Mouse (Mus musculus) heart, postnatal 0 days (tissue): ENCODE data around the gene Lrcol1. TPM values are rescaled to one million over a fixed set of nuclear protein-coding genes. Genes with fewer than 3 reads are reported as not detected.

ENCODE experiments used
- ATAC-seq: fragments of 200-750 bp; cut with Nextera tagmentation; 2 replicates; pipeline ENCODE4 v1.8.0; 2017; ENCODE audit warnings: low read depth, moderate number of reproducible peaks, moderate library complexity; ENCODE audit not compliant: insufficient read depth
- DNase-seq: peaks from one replicate; pipeline ENCODE4 v3.0.0-alpha.2; 2016; ENCODE audit warnings: low spot score
- H3K27ac ChIP-seq: fragments of 300-500 bp; sonication (generic); 2 replicates; pipeline ENCODE4 v1.5.1; 2014; ENCODE audit warnings: low read depth, mild to moderate bottlenecking
- H3K27me3 ChIP-seq: fragments of 300-500 bp; sonication (generic); 2 replicates; pipeline ENCODE4 v1.6.1; 2014; ENCODE audit warnings: low read length, mixed read lengths; ENCODE audit not compliant: control insufficient read depth, insufficient read depth
- H3K36me3 ChIP-seq: fragments of 300-500 bp; sonication (generic); replicated peaks from 2 replicates; pipeline ENCODE4 v1.6.1; 2014; ENCODE audit warnings: low read length, mixed read lengths; ENCODE audit not compliant: control insufficient read depth, insufficient read depth
- H3K4me1 ChIP-seq: fragments of 300-500 bp; sonication (generic); 2 replicates; pipeline ENCODE4 v1.6.1; 2014; ENCODE audit warnings: antibody characterized with exemption; ENCODE audit not compliant: control insufficient read depth, insufficient read depth
- H3K4me2 ChIP-seq: fragments of 300-500 bp; sonication (generic); 2 replicates; pipeline ENCODE4 v1.6.1; 2014; ENCODE audit warnings: low read depth, mild to moderate bottlenecking, low read length, moderate library complexity
- H3K4me3 ChIP-seq: fragments of 300-500 bp; sonication (generic); 2 replicates; pipeline ENCODE4 v1.5.1; 2014; ENCODE audit warnings: low read depth, low read length
- H3K9ac ChIP-seq: fragments of 300-500 bp; sonication (generic); replicated peaks from 2 replicates; pipeline ENCODE4 v1.6.1; 2014; ENCODE audit warnings: low read depth, low read length, mixed read lengths
- H3K9me3 ChIP-seq: fragments of 300-500 bp; sonication (generic); replicated peaks from 2 replicates; pipeline ENCODE4 v1.6.1; 2016; ENCODE audit warnings: low read length; ENCODE audit not compliant: control insufficient read depth
- CTCF ChIP-seq: IDR thresholded peaks from 2 replicates; pipeline ENCODE4 v1.5.1; 2016; ENCODE audit warnings: antibody characterized with exemption, control low read depth, low read depth
- EP300 ChIP-seq: IDR thresholded peaks from 2 replicates; pipeline ENCODE4 v1.6.1; 2016; ENCODE audit warnings: antibody characterized with exemption, low read depth
- WGBS: fragments of 180-500 bp; shearing (Covaris S2); extraction: QIAGEN DNeasy Blood & Tissue Kit; methylation state at CpG from one replicate; pipeline ENCODE4 v1.1.7; 2014; 5-methylcytosine and 5-hydroxymethylcytosine counted together
- polyA plus RNA-seq: library from polyadenylated mRNA; unstranded; fragments of >200 nt; fragmentation: Nextera tagmentation; extraction: Ambion mirVana; gene quantifications from 2 replicates; pipeline ENCODE4 v1.2.1, GENCODE M21; 2015
- total RNA-seq: library from RNA; depleted of rRNA; stranded (reverse); fragments of >200 nt; gene quantifications from 2 replicates; pipeline ENCODE4 v1.2.3, GENCODE M21; 2014; ENCODE audit warnings: low replicate concordance

The Lrcol1 gene
- total and polyA plus RNA-seq, 2 experiments from 2014 or later = not detected

DNA sequence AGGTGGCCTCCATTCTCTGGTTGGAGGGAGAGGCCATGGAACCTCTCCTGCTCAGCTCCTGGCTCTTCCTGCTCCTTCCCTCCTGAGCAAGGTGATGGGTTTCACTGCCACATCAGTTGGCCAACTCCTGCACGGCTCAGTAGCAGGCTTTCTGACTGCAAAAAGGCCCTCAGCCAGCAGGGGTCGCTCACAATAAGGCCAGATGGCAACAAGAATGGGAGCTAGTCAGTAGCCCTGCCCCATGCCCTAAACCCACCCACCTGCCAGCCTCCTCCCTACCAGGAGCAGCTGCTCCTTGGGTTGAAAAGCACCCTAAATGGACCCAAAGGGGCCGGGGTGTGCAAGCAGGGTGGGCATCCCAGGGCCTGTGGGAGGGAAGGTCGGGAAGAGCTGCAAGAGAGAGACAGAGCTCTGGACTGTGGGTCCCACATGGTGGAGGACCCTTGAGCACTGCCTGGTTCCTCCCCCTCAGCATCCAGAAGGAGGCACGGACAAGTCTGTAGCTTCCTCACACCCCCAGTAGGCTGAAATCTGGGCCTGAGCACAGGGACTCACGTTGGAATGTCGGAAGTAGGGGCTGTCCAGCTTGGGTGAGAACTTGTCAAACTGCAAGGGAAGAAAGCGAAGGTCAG is 32.4 kb downstream of the Lrcol1 start:
- H3K9ac ChIP-seq = no peak overlapping the region
- H3K27ac ChIP-seq = no peak overlapping the region
- DNase-seq = peak; percentile 35
- no peak for TF ChIP-seq EP300
- TF ChIP-seq CTCF = peak; percentile 83
- H3K9me3 ChIP-seq = no peaks in the 10 kb centered on the region
- WGBS = 63% methylated on average over 8 of the region's 8 CpGs
- H3K36me3 ChIP-seq = peaks cover 56% of the 10 kb centered on the region
- no peaks in the 10 kb centered on the region for H3K4me1 ChIP-seq
- no peaks in the 10 kb centered on the region for H3K27me3 ChIP-seq
- H3K4me3 ChIP-seq = no peak overlapping the region
- peak; percentile 21; the same call in 1 of the 2 replicates for ATAC-seq
- H3K4me2 ChIP-seq = no peak overlapping the region

- DNase-seq (no peak), ATAC-seq (peak; percentile 30; the same call in 1 of the 2 replicates)
- no peak overlapping the region for H3K4me3 ChIP-seq
- H3K4me2 ChIP-seq = no peak overlapping the region
- 51% methylated on average over 19 of the region's 20 CpGs for WGBS
- H3K36me3 ChIP-seq = peaks cover 53% of the 10 kb centered on the region
- H3K27me3 ChIP-seq = no peaks in the 10 kb centered on the region
- no peak overlapping the region for H3K27ac ChIP-seq
- no peaks in the 10 kb centered on the region for H3K9me3 ChIP-seq
- no peak overlapping the region for H3K9ac ChIP-seq
- no peaks in the 10 kb centered on the region for H3K4me1 ChIP-seq
- no peak for TF ChIP-seq EP300
- no peak for TF ChIP-seq CTCF
Observed at GRCm38 (mm10) chr5:110378181-110378583, 33.7 kb downstream of the Lrcol1 start.

DNA sequence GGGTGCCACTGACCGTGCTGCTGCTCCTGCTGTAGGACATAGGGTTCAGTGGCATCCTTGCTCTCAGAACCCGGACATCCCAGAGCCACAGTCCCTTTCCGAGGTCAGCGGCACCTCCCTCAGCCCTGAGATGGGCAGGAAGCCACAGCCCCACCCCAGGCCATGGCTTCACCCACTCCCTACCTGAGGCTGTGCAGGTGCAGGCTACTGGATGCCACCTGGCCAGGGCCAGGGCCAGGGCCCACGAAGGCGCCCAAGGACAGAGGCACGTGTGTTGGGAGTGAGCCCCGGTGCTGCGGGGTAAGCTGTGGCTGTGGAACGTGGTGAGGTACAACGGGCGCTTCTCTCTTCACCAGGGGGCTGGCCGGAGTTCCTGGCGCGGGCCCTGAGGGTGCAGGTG is 34.6 kb downstream of the Lrcol1 start:
- TF ChIP-seq CTCF (no peak), EP300 (no peak)
- Histone ChIP-seq H3K9me3 (no peaks in the 10 kb centered on the region), H3K36me3 (peaks cover 44% of the 10 kb centered on the region), H3K27me3 (no peaks in the 10 kb centered on the region), H3K4me1 (no peaks in the 10 kb centered on the region), H3K9ac (no peak overlapping the region), H3K4me3 (no peak overlapping the region), H3K4me2 (no peak overlapping the region), H3K27ac (no peak overlapping the region)
- 85% methylated on average over 15 of the region's 15 CpGs for WGBS
- no peak for DNase-seq
- no peak for ATAC-seq

DNA sequence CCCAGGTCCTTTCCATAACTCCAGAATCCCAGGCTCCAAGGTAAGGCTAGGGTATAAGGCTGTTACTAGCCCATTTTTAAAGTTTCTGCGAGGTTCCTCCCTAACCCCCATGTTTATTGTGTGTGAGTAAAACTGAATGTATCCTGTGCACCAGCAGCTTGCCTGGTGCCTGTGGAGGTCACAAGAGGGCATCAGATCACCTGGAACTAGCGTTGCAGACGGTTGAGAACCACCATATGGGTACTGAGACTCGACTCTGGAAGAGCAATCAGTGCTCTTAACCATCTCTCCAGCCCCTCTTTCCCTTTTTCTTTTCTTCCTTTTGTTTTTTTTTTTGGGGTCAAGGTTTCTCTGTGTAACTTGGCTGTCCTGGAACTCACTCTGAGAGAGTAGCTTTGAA is 35.3 kb downstream of the Lrcol1 start:
- Histone ChIP-seq H3K27ac (no peak overlapping the region), H3K4me2 (no peak overlapping the region), H3K4me1 (no peaks in the 10 kb centered on the region), H3K9ac (no peak overlapping the region), H3K4me3 (no peak overlapping the region), H3K27me3 (no peaks in the 10 kb centered on the region), H3K36me3 (peaks cover 38% of the 10 kb centered on the region), H3K9me3 (no peaks in the 10 kb centered on the region)
- TF ChIP-seq CTCF (no peak), EP300 (no peak)
- ATAC-seq (no peak), DNase-seq (no peak)
- WGBS = 89% methylated on average over 4 of the region's 4 CpGs

DNA sequence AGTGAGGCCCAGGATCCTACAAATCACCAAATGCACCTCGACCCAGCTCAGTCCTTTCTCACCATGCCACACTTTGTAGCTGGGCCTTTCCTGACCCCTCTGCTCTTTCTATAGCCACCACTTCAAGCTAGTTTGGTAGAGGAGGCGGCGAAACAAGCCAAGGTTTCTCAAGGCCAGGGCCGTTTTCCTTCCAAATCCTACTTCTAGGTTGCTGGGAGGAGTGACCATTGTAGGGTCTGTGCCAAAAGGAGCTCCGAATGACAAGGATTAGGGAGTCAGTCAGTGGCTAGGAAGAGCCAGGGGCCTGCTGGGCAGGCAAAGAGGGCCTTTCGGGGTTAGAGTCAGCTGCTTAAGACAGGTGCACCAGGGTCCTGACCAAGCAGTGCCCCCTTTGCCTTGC is 40.0 kb downstream of the Lrcol1 start:
- Histone ChIP-seq H3K36me3 (peaks cover 1% of the 10 kb centered on the region; the same call in 1 of the 2 replicates), H3K27me3 (no peaks in the 10 kb centered on the region), H3K4me2 (no peak overlapping the region), H3K9me3 (no peaks in the 10 kb centered on the region), H3K4me3 (no peak overlapping the region), H3K27ac (no peak overlapping the region), H3K4me1 (peaks cover 12% of the 10 kb centered on the region), H3K9ac (no peak overlapping the region)
- DNase-seq (no peak), ATAC-seq (no peak)
- WGBS = 88% methylated on average over 6 of the region's 6 CpGs
- TF ChIP-seq EP300 (no peak), CTCF (no peak)

DNA sequence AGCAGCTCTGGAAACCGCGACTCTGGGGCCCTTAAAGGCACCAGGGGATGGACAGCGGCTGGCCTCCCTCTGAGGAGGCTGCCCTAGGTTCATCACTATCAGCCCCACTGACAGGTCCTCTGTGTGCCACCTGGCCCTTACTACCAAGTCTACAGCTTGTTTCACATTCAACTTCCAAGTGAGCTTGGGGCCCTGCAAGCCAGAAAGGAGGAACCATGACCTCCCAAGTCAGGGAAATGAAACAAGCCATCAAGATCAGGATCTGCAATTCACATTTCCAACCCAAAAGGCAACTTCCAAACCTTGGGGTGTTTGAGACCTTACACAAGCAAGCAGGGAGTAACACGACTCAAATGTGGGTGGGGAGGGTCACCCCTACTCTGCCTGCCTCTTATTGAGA is 40.7 kb downstream of the Lrcol1 start:
- WGBS = 66% methylated on average over 4 of the region's 4 CpGs
- no peak for ATAC-seq
- TF ChIP-seq EP300 = no peak
- no peak for TF ChIP-seq CTCF
- DNase-seq = no peak
- Histone ChIP-seq H3K36me3 (no peaks in the 10 kb centered on the region; the same call in 1 of the 2 replicates), H3K27ac (no peak overlapping the region), H3K4me1 (peaks cover 19% of the 10 kb centered on the region), H3K27me3 (no peaks in the 10 kb centered on the region), H3K4me2 (no peak overlapping the region), H3K9me3 (no peaks in the 10 kb centered on the region), H3K4me3 (no peak overlapping the region), H3K9ac (no peak overlapping the region)
